Mouse (Mus musculus): Measurements from ENCODE around the gene Bcat1. TPM values are rescaled to one million over a fixed set of nuclear protein-coding genes. Genes with fewer than 3 reads are reported as not detected.

Bcat1 gene
- polyA plus RNA-seq, 1 experiment from 2014 or later, result 116 TPM

- no peak for DNase-seq (ENCODE audit: low spot score)
- Histone ChIP-seq H3K4me2 (replicated peaks; ENCODE audit: low read depth, low read length) (no peak overlapping the region), H3K9me3 (ENCODE audit: control insufficient read depth, low read length) (no peaks in the 10 kb centered on the region), H3K27ac (ENCODE audit: low read depth, low read length) (no peak overlapping the region), H3K4me1 (replicated peaks; ENCODE audit: control insufficient read depth, insufficient read depth, low read length) (peaks cover 3% of the 10 kb centered on the region; the same call in 1 of the 2 replicates), H3K27me3 (ENCODE audit: control insufficient read depth, insufficient read depth, low read length) (no peaks in the 10 kb centered on the region), H3K4me3 (ENCODE audit: low read depth, low read length) (no peak overlapping the region), H3K36me3 (ENCODE audit: control insufficient read depth, insufficient read depth, low read length) (no peaks in the 10 kb centered on the region), H3K9ac (ENCODE audit: low read depth, low read length) (no peak overlapping the region)
- ATAC-seq (ENCODE audit: low FRiP score), result no peak
- 68% methylated on average over 2 of the region's 2 CpGs for WGBS
Observed at GRCm38 (mm10) chr6:145120086-145120485, 44.1 kb upstream of the Bcat1 start.

GRCm38 (mm10) chr6:145116098-145116672, 40.2 kb upstream of the Bcat1 start:
- Histone ChIP-seq H3K27me3 (ENCODE audit: control insufficient read depth, insufficient read depth, low read length) (no peaks in the 10 kb centered on the region), H3K4me1 (replicated peaks; ENCODE audit: control insufficient read depth, insufficient read depth, low read length) (peaks cover 3% of the 10 kb centered on the region; the same call in 1 of the 2 replicates), H3K9me3 (ENCODE audit: control insufficient read depth, low read length) (no peaks in the 10 kb centered on the region), H3K4me3 (ENCODE audit: low read depth, low read length) (no peak overlapping the region), H3K9ac (ENCODE audit: low read depth, low read length) (peak overlapping the region; percentile 46; the same call in 1 of the 2 replicates), H3K36me3 (ENCODE audit: control insufficient read depth, insufficient read depth, low read length) (no peaks in the 10 kb centered on the region), H3K4me2 (replicated peaks; ENCODE audit: low read depth, low read length) (0 out of 2 replicates have a peak overlapping the region, but pooled peaks have one; percentile 21), H3K27ac (ENCODE audit: low read depth, low read length) (peak overlapping the region; percentile 63; the same call in 1 of the 2 replicates)
- WGBS, result 6% methylated on average over 4 of the region's 4 CpGs
- peak; percentile 42 for DNase-seq (ENCODE audit: low spot score)
- ATAC-seq (ENCODE audit: low FRiP score), result peak; percentile 87

GRCm38 (mm10) chr6:145115476-145116097, 39.6 kb upstream of the Bcat1 start, which contains the start of gene Lrmp:
Gene Lrmp (plus strand): TSS chr6:145115653.
- H3K9ac ChIP-seq (ENCODE audit: low read depth, low read length), result peak within 1 kb of the TSS; percentile 46; the same call in 1 of the 2 replicates
- whole genome bisulfite sequencing, result 73% methylated on average over 6 of the region's 6 CpGs
- H3K4me3 ChIP-seq (ENCODE audit: low read depth, low read length), result no peak within 1 kb of the TSS
- no peaks in the 10 kb centered on the region for H3K36me3 ChIP-seq (ENCODE audit: control insufficient read depth, insufficient read depth, low read length)
- H3K9me3 ChIP-seq (ENCODE audit: control insufficient read depth, low read length), result no peaks in the 10 kb centered on the region
- ATAC-seq (ENCODE audit: low FRiP score) (peak; percentile 27; the same call in 1 of the 2 replicates), DNase-seq (ENCODE audit: low spot score) (peak; percentile 7)
- H3K27me3 ChIP-seq (ENCODE audit: control insufficient read depth, insufficient read depth, low read length), result no peaks in the 10 kb centered on the region
- 0 out of 2 replicates have a peak within 1 kb of the TSS, but pooled peaks have one; percentile 21 for H3K4me2 ChIP-seq (replicated peaks; ENCODE audit: low read depth, low read length)
- peak within 1 kb of the TSS; percentile 63; the same call in 1 of the 2 replicates for H3K27ac ChIP-seq (ENCODE audit: low read depth, low read length)
- H3K4me1 ChIP-seq (replicated peaks; ENCODE audit: control insufficient read depth, insufficient read depth, low read length), result peaks cover 3% of the 10 kb centered on the region; the same call in 1 of the 2 replicates

DNA sequence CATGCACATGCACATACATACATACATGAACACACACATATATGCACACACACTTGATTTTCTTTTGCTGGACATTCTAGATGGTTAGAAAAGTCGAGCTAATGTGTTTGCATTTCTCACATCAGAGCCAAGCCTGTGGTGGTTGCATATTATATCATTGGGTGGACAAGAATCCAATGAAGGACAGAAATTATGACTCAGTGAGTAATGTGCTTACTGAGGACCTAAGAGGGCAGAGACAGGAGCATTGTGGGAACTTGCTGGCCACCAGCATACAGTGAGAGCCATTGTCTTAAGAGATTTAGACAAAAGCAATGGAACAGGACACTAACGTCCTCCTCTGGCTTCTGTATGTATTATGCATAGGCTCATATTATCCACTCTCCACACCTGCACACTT, 38.6 kb upstream of the Bcat1 start:
- H3K27ac ChIP-seq (ENCODE audit: low read depth, low read length), result no peak overlapping the region
- WGBS, result 85% methylated on average over 2 of the region's 2 CpGs
- no peaks in the 10 kb centered on the region for H3K36me3 ChIP-seq (ENCODE audit: control insufficient read depth, insufficient read depth, low read length)
- H3K4me1 ChIP-seq (replicated peaks; ENCODE audit: control insufficient read depth, insufficient read depth, low read length), result 0 out of 2 replicates have a peak, but pooled peaks cover 3% of the 10 kb centered on the region
- no peak for DNase-seq (ENCODE audit: low spot score)
- no peaks in the 10 kb centered on the region for H3K9me3 ChIP-seq (ENCODE audit: control insufficient read depth, low read length)
- no peak for ATAC-seq (ENCODE audit: low FRiP score)
- no peak overlapping the region for H3K4me3 ChIP-seq (ENCODE audit: low read depth, low read length)
- no peak overlapping the region for H3K4me2 ChIP-seq (replicated peaks; ENCODE audit: low read depth, low read length)
- no peak overlapping the region for H3K9ac ChIP-seq (ENCODE audit: low read depth, low read length)
- H3K27me3 ChIP-seq (ENCODE audit: control insufficient read depth, insufficient read depth, low read length), result no peaks in the 10 kb centered on the region

DNA sequence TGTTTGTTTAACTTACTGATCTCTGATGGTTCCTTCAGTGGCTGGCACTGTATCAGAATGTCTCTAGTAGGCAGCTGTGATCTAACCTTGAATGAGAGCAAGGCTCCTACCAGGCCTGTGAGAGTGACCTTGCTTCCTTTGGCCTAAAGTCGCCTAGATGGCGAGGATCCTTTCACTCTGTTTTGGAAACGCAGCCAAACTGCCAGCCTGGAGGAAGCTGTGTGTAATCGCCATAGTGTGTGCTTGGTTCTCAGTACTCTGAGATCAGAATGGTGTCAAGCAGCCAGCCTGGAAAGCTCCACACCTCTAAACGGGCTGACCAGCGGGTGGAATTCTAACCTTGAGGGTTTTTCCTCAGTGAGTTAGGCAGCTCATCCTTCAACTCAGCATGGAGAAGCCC, 36.9 kb upstream of the Bcat1 start:
- no peaks in the 10 kb centered on the region for H3K27me3 ChIP-seq (ENCODE audit: control insufficient read depth, insufficient read depth, low read length)
- no peak for DNase-seq (ENCODE audit: low spot score)
- H3K9me3 ChIP-seq (ENCODE audit: control insufficient read depth, low read length), result no peaks in the 10 kb centered on the region
- no peak overlapping the region for H3K4me2 ChIP-seq (replicated peaks; ENCODE audit: low read depth, low read length)
- no peak overlapping the region for H3K9ac ChIP-seq (ENCODE audit: low read depth, low read length)
- H3K36me3 ChIP-seq (ENCODE audit: control insufficient read depth, insufficient read depth, low read length), result no peaks in the 10 kb centered on the region
- 61% methylated on average over 6 of the region's 6 CpGs for WGBS
- no peak overlapping the region for H3K4me3 ChIP-seq (ENCODE audit: low read depth, low read length)
- no peak overlapping the region for H3K27ac ChIP-seq (ENCODE audit: low read depth, low read length)
- 0 out of 2 replicates have a peak, but pooled peaks cover 3% of the 10 kb centered on the region for H3K4me1 ChIP-seq (replicated peaks; ENCODE audit: control insufficient read depth, insufficient read depth, low read length)
- no peak for ATAC-seq (ENCODE audit: low FRiP score)

DNA sequence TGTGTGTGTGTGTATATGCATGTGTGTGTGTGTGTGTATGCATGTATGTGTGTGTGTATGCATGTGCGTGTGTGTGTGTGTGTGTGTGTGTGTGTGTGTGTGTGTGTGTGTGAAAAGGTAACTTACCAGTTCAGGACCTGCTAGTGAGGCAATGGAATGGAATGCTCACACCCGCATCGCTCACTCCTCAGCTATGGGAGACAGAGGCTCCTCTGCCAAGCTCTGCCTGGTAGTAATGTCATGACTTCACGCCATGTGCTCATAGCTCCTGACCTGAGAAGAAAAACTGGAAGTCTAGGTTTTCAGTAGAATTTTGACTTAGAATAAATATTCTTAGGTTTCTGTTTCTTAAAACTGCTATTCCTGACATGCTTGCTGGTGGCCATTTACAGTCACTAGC, 34.8 kb upstream of the Bcat1 start:
- no peaks in the 10 kb centered on the region for H3K9me3 ChIP-seq (ENCODE audit: control insufficient read depth, low read length)
- no peak overlapping the region for H3K4me2 ChIP-seq (replicated peaks; ENCODE audit: low read depth, low read length)
- no peak overlapping the region for H3K9ac ChIP-seq (ENCODE audit: low read depth, low read length)
- no peaks in the 10 kb centered on the region for H3K27me3 ChIP-seq (ENCODE audit: control insufficient read depth, insufficient read depth, low read length)
- H3K36me3 ChIP-seq (ENCODE audit: control insufficient read depth, insufficient read depth, low read length), result no peaks in the 10 kb centered on the region
- no peak for DNase-seq (ENCODE audit: low spot score)
- 90% methylated on average over 4 of the region's 4 CpGs for WGBS
- H3K4me1 ChIP-seq (replicated peaks; ENCODE audit: control insufficient read depth, insufficient read depth, low read length), result no peaks in the 10 kb centered on the region
- no peak overlapping the region for H3K4me3 ChIP-seq (ENCODE audit: low read depth, low read length)
- H3K27ac ChIP-seq (ENCODE audit: low read depth, low read length), result no peak overlapping the region
- ATAC-seq (ENCODE audit: low FRiP score), result no peak

GRCm38 (mm10) chr6:145106163-145106842, 30.3 kb upstream of the Bcat1 start:
- 88% methylated on average over 5 of the region's 6 CpGs for WGBS
- Histone ChIP-seq H3K4me1 (replicated peaks; ENCODE audit: control insufficient read depth, insufficient read depth, low read length) (no peaks in the 10 kb centered on the region), H3K9ac (ENCODE audit: low read depth, low read length) (no peak overlapping the region), H3K9me3 (ENCODE audit: control insufficient read depth, low read length) (no peaks in the 10 kb centered on the region), H3K36me3 (ENCODE audit: control insufficient read depth, insufficient read depth, low read length) (no peaks in the 10 kb centered on the region), H3K4me3 (ENCODE audit: low read depth, low read length) (no peak overlapping the region), H3K27me3 (ENCODE audit: control insufficient read depth, insufficient read depth, low read length) (no peaks in the 10 kb centered on the region), H3K4me2 (replicated peaks; ENCODE audit: low read depth, low read length) (no peak overlapping the region), H3K27ac (ENCODE audit: low read depth, low read length) (no peak overlapping the region)
- no peak for DNase-seq (ENCODE audit: low spot score)
- ATAC-seq (ENCODE audit: low FRiP score), result no peak

GRCm38 (mm10) chr6:145105439-145105838, 29.5 kb upstream of the Bcat1 start:
- no peaks in the 10 kb centered on the region for H3K36me3 ChIP-seq (ENCODE audit: control insufficient read depth, insufficient read depth, low read length)
- no peak for DNase-seq (ENCODE audit: low spot score)
- no peaks in the 10 kb centered on the region for H3K9me3 ChIP-seq (ENCODE audit: control insufficient read depth, low read length)
- no peaks in the 10 kb centered on the region for H3K27me3 ChIP-seq (ENCODE audit: control insufficient read depth, insufficient read depth, low read length)
- H3K4me2 ChIP-seq (replicated peaks; ENCODE audit: low read depth, low read length), result no peak overlapping the region
- H3K9ac ChIP-seq (ENCODE audit: low read depth, low read length), result no peak overlapping the region
- no peaks in the 10 kb centered on the region for H3K4me1 ChIP-seq (replicated peaks; ENCODE audit: control insufficient read depth, insufficient read depth, low read length)
- ATAC-seq (ENCODE audit: low FRiP score), result no peak
- H3K4me3 ChIP-seq (ENCODE audit: low read depth, low read length), result no peak overlapping the region
- H3K27ac ChIP-seq (ENCODE audit: low read depth, low read length), result no peak overlapping the region
- 94% methylated on average over 10 of the region's 10 CpGs for WGBS

Measured in hindbrain, embryonic 11.5 days (tissue).